Mouse (Mus musculus): ENCODE measurements at regions not wholly inside any gene's neighbourhood (a gene's known extent, or its start where the extent isn't known, plus 50 kb on each side); places are given as distances from the start of the nearest gene placed in this dataset.

DNA sequence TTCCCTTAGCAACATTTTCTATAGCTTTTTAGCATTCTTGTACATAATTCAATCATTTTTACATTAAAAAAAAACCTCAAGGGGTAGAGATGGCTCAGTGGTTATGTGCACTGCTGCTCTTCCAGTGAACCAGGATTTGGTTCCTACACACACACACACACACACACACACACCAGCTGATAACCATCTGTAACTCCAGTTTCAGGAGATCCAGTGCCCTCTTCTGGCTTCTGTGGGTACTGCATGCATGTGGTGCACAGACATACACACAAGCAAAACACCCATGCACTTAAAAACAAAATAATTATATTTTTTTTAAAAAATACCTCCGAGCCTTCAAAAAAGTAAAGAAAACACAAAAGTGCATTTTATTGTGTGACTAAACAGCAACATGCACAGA lies 270.6 kb downstream of the Agtpbp1 start:
- DNase-seq, result peak; percentile 3 to 11

DNA sequence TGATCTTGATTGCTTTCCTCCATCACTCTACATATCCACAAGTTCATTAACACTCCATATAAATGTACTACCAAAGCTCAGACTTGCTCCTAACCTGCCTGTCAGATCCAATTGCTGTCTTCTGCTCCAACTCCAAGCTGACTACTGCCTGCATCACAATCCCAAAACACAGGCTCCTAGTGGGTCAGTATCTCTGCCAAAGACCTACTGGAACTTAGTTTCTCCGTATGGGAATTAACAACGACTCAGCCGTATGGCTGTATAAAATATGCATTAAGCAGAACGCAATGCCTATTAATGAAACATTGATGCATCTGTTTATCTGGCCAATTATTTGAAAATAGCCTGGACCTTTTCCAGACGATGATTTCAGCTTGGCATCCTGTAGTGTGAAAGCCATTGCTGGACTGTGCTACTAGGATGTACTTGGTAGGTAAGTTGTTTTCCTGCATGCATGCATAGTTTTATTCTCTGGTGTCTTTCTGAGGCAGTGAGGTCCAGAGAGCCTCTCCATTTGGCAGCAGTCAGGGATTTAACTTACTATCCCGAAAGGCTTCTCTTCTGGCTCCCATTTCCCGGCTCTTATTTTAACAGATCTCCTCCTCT lies 271.2 kb downstream of the Agtpbp1 start:
- DNase-seq, result no peak

DNA sequence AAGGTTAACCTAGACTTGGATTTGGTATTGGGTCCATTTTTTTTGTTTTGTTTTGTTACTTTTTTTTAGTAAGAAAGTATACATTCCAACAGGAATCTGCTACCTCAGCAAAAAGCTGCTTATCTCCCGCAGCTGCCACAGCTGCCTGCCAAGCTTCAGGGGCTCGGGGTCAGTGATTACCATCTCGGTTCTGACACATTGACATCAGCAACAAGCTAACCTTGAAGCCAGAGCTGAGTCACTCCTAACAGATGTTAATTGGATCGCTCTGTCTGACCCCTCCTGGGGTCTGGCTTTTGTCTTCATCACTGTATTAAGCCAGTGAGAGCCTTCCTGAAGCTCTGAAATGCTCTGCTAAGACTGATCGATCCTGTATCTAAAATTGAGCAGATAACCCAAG lies 292.1 kb downstream of the Agtpbp1 start:
- no peak for DNase-seq

DNA sequence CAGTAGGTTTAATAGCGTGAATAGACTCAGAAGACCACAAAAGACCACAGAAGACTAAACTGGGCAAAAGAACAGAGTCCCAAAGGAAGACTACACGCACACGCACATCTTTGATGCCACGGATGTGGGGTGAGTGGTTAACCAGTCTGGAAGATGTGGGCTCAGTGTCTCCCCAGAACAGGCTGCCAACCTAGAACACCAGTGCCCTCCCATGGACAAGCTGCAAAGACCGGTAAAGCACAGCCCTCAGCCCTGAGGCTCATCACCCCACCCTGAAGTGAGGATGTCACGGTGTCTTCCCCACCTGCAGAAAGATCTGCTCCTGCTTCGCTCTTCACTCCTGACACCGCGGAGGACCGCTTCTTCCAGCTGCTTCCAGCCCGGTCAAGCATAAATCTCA lies 295.9 kb downstream of the Agtpbp1 start:
- DNase-seq, result no peak

DNA sequence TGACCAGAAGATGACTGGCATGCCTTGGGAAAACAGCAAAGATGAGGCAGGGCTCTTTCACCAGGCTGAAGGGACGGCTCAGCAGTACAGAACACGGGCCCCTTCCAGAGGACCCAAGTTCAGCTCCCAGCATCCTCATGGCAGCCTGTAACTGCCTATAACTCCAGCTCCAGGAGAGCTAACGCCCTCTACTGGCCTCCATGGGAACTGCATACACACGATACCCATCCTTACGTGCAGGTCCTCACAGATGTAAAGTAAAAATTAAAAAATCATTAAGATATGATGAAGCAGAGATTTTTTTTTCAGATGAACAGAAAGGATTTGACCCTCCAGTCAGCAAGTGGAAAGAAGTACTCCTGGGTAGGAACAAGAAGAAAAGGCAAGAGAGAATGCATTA lies 303.8 kb downstream of the Agtpbp1 start:
- no peak for DNase-seq

DNA sequence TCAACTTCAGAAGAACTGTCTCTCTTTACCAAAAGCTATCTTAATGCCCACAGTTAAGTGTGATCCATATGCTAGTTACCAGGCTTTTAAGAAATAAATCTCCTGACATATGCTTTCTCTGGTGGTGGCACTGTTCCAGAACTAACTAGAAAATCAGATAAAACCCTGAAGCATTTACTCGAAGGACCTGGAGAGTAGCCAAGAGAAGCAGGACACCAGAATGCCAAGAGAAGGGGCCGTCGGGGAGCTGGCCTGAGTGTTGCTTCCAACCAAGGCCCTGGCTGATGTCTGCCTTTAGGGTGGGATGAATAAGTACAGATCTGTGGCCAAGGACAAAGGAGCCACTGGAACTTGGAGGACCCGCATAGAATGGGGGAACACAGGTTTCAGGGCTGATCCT lies 305.9 kb downstream of the Agtpbp1 start:
- no peak for DNase-seq

DNA sequence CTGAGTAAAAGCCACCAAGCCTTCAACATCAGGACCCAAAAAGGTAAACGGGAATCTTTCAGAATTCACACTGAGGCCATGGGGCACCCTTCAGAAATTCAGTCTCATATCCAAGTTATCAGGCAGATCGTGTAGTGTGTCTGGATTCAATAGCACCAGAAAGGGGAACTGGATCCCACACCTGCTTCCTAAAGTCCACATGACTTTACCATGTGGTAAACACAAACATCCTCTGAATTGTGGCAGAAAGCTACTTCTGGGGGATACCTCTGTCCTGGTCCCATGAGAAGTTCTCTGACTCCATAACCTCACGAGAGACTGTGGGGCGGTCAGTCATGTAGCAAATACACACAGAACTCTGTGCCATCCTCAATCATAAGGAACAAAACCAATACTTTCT lies 313.4 kb downstream of the Agtpbp1 start:
- no peak for DNase-seq

DNA sequence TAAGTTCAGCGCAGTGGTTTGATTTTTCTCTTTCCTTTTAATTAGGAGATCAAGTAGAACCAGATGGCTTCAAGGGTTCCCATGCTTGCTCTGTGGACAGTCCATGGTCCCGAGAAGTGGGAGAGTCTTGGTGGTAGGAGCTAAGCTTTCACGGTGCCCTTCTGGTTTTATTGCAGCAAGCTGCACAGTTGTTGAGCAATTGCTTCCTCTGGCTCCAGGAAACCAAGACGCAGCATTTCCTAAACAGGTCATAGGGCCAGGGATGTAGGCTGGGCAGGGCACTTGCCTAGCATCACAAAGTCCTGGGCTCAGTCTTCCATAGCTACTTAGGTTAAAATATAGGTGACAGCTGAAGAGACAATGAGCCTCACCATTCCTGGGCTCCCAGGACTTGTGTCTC lies 318.2 kb downstream of the Agtpbp1 start:
- DNase-seq, result no peak

DNA sequence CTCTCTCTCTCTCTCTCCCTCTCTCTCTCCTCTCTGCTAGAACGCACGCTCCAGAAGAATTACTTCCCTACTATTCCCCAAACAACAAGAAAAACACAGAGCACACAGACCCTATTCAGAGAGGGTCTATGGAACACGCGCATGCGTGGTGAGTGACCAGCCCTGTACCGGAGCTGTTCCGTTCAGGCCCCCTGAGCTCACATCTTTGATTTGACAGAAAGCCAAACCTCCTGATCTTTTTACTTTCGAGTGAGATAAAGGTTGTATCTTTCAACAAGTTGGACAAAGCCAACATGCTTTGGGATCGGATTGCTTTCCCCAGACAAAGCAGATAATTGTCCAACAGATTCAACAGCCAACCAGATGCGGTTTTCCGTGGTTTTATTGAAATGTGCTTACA lies 320.9 kb downstream of the Agtpbp1 start:
- DNase-seq, result no peak

DNA sequence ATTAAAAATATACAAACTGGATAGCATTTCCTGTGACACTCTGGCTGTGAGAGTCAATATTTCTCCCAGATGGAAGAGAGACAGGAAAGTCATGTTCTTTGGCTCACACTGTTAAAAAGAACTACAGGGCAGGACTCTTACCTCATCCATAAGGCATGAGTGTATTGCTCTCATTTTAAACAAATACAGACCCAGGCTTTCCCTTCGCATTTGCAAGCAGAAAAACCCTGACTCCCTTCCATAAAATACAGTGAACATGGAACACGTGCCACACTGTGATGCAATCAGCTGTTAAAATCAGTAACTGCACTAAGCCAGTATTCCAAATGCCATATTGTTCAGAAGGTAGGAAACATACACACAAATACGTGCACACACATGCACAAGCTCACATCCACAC lies 323.1 kb downstream of the Agtpbp1 start:
- DNase-seq, result no peak

DNA sequence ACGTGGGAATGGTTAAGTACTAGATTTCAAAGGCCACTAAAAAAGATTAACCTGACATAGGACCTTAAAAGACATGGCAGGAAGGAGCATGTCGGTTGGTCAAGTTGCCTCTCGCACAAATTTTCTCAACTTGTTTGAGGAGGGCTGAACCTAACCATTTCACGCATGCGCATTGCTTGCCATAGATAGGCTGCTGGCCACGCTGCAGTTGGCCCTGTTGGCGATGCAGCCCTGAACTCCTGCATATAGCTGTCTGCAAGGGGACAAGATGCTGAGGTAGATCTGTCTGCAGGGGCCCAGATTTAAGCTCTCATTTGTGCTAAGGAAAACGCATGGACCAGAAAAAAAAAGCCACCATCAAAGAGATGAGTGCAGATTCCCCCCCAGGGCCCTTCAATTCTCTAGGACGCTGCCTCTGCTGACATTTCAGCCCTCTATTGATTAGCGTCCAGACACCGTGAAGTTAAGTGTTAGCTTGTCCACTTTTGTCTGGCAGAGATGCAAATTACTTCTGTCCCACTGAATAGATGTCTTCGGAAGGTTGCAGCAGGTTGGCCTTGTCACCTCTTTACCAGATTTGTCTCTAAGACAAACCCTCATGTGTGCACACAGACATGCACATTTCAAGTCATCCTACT lies 329.1 kb downstream of the Agtpbp1 start:
- DNase-seq, result no peak

DNA sequence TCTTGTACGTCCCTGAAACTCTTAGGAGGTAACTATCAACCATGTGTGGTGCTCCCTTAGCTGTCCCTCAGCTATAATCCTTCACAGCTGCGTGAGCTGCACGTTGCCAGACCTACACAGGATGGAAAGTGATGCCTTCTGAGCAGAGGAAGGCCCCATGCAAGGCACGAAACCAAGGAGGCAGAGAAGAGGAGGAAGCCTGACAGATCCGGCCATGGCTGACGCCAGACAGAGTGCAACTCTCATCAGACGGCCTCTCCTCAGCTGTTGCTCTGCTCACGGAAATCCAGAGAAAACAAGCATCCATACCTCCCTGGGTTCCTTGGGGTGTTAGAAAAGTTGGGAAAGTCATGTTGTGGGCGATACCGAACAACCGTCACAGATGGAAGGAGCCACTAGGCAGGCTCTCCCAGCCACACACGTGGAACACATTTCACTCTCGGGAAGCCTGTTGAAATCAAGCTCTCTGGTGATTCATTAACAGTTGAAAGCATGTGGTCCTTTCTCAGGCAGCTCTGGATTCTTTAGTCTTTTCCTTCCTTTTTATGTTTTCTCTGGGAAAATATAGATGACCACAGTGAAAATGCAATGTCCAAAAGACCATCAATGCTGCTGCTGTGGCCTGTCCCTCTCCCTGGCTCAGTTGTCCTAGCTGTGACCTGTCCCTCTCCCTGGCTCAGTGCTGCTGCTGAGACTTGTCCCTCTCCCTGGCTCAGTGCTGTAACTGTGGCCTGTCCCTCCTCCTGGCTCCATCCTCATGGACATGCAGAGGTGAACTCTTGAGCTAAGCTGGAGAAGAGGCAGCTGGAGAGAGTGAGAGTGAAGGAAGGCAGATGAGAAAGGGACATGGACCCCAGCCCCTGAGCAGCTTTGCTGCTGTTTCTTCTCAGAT lies 331.1 kb downstream of the Agtpbp1 start:
- DNase-seq, result no peak

DNA sequence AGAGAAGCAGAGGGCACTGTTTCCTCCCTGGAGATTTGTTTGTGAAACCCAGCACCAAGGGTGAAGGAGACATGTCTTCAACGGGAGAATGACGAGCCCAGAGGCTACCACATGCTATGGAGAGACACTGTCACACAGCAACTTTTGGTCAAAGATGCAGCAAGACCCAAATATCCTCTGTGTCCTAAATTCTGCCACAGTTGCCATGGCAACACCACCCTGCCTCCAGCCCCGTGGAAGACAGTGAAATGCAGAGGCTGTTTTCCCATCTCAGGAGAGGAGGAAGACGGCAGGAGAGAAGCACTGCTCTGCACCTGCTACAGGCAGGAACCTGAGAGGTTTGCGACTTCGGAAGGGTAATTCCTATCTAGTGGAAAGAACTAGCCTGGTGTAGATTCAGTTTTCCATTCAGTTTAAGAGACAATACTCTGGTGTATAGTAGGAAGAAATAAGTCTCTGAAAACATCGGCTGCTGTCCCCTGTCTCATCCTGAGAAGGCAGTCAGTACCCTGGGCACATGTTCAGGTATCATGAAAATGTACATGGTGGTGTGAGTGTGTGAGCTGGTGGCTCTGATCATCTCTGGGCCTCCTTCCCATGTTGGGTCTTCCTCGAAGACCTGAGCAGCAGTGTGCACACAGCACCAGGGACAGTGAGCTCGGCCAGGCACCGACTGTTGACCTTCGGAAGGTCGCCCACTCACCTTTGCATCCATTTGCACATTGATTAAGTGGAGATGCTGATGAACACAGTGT lies 333.6 kb downstream of the Agtpbp1 start:
- no peak for DNase-seq

DNA sequence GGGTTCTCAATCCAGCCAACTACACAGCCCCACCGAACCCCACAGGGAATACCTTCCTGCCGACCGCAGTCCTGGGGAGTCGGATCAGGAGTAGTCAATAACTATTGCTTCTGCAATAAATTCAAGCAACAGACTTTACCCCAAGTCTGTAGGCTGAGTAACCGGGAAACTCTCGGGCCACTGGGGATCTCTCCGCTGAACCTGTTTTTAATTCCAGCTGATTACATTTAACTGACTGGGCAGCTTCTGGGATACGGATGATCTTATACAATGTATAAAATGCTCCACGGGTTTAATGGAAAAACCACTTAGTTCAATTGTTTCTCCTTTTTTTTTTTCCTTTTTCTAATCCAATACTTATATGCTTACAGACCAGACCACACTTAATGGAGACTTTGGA lies 336.6 kb downstream of the Agtpbp1 start:
- DNase-seq, result no peak

DNA sequence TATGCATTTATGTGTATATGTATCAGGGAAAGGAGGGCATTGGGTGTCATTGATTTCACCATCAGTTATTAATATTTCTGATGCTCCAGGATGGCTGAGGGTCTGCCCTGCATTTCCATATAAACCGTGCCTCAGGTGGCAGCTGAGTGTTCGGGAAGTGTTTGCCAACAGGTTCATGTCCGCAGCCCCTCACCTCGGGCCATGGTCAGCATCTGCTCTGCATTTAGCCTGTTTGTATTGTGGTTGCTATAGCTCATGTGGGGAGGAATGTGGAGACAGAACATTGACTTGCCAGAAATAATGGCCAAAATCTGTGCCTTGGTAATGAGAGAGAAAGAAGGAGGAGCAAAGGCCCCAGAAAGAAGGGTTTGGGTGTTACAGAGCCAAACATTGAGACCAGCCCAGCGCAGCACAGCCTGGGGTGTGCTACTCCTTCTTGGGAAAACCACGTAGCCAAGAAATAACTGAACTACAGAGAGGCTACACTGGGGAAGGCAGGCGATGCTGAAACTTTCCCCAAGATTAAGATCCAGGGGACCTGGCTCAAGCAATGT lies 338.0 kb downstream of the Agtpbp1 start:
- no peak for DNase-seq

DNA sequence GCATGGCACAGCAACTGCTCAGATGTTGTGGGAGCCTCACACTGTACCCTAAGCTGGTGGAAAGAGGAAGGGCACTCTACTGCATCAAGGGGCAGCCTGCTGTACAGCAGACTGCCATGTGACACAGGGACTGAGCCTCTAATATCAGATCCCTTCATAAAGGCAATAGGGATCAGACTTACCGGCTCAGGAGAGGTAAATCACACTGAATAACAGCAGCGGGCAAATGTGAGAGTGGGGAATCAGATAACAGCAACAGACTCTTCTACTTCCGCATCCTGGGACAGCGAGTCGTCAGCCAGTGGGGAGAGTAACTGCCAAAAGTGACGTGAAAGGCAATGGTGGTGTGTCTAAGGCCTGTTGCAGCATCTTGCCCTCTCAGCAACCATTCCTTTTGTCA lies 339.0 kb downstream of the Agtpbp1 start:
- no peak for DNase-seq

DNA sequence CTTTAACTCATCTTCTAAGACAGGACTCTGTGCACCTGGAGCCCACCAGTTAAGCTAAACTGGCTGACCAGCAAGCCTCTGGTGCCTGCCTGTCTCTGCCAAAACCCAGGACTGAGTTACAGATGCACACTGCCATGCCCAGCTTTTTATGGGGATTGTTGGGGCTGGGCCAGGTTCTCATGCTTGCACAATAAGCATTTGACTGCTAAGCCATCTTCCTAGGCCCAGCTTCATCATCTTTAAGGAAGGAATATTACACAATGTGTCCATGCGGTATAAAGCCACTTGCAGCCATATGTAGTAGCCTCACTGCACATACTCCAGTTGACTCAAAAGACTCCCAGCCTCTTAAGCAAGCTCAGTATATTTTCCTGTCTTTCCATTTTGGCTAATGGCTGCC lies 340.4 kb downstream of the Agtpbp1 start:
- DNase-seq, result no peak

DNA sequence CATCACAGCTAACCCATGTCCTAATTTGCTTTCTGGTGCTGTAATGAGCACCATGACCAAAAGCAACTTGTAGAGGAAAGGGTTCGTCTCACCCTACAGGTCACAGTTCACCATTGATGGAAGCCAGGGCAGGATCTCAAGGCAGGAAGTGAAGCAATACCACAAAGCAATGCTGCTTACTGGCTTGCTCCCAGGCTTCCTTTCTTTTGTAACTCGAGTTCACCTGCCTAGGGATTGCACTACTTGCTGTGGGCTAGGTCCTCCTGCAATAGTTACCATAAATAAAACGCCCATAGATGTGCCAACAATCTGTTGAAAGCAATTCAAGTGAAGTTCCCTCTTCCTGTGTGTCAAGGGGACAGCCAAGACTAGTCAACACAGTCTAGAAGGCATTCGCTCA lies 342.4 kb downstream of the Agtpbp1 start:
- DNase-seq, result no peak

DNA sequence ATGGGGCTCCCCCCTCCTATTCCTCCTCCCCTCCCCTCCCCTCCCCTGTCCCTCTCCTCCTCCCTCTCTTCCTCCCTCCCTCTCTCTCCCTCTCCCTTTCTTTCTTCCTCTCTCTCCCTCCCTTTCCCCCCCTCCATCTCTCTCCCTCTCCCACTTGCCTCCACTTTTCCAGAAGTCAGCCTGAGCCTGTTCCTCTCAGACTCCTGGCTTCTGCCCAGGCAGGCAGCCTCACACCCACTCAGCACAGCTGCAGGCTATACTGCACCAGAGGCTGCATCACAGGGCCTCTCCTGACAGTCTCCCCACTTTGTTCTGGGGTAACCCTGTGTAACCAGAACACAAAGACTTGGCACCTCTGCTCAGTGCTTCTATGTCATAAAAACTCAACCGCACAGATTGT lies 346.3 kb downstream of the Agtpbp1 start:
- DNase-seq, result no peak

DNA sequence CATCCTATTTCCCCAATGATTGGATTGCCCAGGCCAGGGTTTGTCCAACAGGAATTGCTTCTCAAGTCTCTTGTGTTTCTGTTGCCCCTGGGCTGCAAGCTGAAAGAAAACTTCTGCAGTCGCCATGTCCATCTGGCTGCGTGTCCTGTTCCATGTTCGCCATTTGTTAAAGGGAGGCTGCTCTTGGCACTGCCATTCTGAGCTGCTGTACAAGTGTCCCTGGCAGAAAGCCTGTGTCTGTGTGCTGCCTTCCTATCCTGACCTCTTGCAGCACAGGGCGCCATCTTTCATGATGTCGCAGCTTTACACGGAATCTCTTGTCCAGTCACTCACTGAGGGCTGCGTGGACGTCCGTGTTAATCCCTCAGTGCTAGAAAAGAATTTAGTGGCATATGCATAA lies 349.2 kb downstream of the Agtpbp1 start:
- DNase-seq, result no peak

DNA sequence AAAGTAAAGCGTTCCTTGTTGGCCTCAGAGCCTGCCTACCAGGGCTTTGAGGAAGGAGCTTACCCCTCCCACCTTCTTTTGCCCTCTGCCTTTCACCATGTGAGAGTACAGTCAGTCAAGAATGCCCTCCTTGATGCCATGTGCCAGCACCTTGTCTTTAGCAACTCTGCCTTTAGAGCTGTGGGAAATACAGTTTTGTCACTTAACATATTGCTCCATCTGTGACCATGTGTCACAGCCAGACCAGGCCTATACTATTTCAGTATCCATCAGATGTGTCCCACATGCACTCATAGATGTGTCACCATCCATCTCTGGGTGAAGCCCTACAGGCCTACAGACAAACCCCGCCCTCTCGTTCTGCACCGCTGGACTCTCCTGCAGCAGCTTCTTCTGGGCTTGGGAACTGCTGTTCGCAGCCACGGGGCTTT lies 355.9 kb downstream of the Agtpbp1 start:
- DNase-seq, result no peak

DNA sequence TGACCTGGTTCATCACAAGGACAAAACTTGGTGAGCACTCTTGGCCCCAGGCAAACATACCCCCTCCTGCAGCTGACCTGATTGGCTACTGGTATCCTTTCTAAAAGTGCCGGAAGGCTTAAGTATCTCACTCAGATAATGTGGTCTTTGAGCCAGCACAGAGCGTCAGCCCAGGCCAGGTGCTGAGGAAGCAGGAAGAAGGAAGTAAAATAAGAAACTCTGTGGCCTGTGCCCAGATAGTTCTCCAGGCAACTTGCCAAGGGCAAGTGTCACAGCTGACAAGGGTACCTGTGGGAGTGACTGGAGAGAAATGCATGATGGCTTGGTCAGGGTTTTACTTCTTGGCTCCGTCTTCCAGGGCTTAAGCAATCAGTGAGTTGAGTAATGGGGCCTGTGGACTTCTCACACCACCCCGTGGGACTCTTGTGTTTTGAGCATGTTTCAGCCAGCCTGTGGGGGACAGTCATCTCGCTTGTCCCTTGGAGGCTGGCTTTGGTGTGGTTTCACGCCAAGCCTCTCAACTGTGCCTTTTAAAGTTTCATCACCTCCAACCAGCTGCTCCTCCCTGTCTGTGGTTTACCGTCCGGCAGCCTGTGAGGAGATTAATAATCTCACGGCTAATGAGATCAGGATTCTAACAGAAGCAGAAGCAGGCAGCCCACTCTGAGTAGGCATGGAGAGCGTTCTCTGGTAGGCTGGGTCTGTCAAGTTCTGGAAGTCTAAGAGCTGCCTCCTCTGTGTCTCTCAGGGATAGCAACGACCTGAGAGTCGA lies 356.8 kb downstream of the Agtpbp1 start:
- DNase-seq, result no peak

Measured in thymus, postnatal 36 days (tissue).